7 mouse cellular contexts compared by ENCODE assay signal in genomic region chr11:95310007-95310647, GRCm38 (mm10). TPM values are rescaled to one million over a fixed set of nuclear protein-coding genes. Genes with fewer than 3 reads are reported as not detected.
A peak's percentile ranks its signal among the peaks of the same experiment; 100 is the strongest.
DNase-seq lines count a peak whose midpoint lies in the region; ATAC-seq lines count a peak whose summit lies in the region.

Gene Kat7, minus strand, starts transcription at chr11:95310246.

- peak; percentile 91 for ATAC-seq in embryonic facial prominence, embryonic 11.5 days (replicated peaks; ENCODE audit: insufficient number of reproducible peaks, low FRiP score, low TSS enrichment, low read depth)
- ATAC-seq in granulocyte monocyte progenitor cell, adult 5-6 weeks (replicated peaks; ENCODE audit: poor library complexity, severe bottlenecking) = peak; percentile 80
- ATAC-seq in midbrain, embryonic 13.5 days = peak; percentile 94

- DNase-seq in adrenal gland, postnatal 14 days = peak; percentile 98
- DNase-seq in embryonic facial prominence, embryonic 11.5 days (ENCODE audit: low spot score) = peak; percentile 99
- peak; percentile 99 for DNase-seq in kidney, adult 11 months
- DNase-seq in limb, embryonic 10.5 days (ENCODE audit: low spot score) = peak; percentile 94
- DNase-seq in spleen, adult 12 weeks (ENCODE audit: low spot score) = peak; percentile 91

- no peaks in the 10 kb centered on the region for H3K4me1 ChIP-seq in embryonic facial prominence, embryonic 11.5 days (ENCODE audit: control insufficient read depth, insufficient read depth, low read length)
- peaks cover 16% of the 10 kb centered on the region for H3K4me1 ChIP-seq in limb, embryonic 10.5 days
- peaks cover 27% of the 10 kb centered on the region for H3K4me1 ChIP-seq in midbrain, embryonic 13.5 days (replicated peaks)

- no peaks in the 10 kb centered on the region for H3K36me3 ChIP-seq in embryonic facial prominence, embryonic 11.5 days (replicated peaks; ENCODE audit: control insufficient read depth, insufficient read depth, low read depth, low read length)
- peaks cover 22% of the 10 kb centered on the region for H3K36me3 ChIP-seq in limb, embryonic 10.5 days
- H3K36me3 ChIP-seq in midbrain, embryonic 13.5 days = peaks cover 10% of the 10 kb centered on the region

- H3K27me3 ChIP-seq in embryonic facial prominence, embryonic 11.5 days (ENCODE audit: control insufficient read depth, insufficient read depth, low read length) = no peaks in the 10 kb centered on the region
- no peaks in the 10 kb centered on the region for H3K27me3 ChIP-seq in limb, embryonic 10.5 days (ENCODE audit: low read depth, poor library complexity, severe bottlenecking)
- no peaks in the 10 kb centered on the region for H3K27me3 ChIP-seq in midbrain, embryonic 13.5 days

- peak within 1 kb of the TSS; percentile 58 for H3K4me2 ChIP-seq in embryonic facial prominence, embryonic 11.5 days (ENCODE audit: low read depth, low read length)
- peak within 1 kb of the TSS; percentile 80 for H3K4me2 ChIP-seq in midbrain, embryonic 13.5 days (replicated peaks)

- H3K27ac ChIP-seq in embryonic facial prominence, embryonic 11.5 days (replicated peaks; ENCODE audit: low read depth, low read length) = peak within 1 kb of the TSS; percentile 92
- peak within 1 kb of the TSS; percentile 98 for H3K27ac ChIP-seq in limb, embryonic 10.5 days
- peak within 1 kb of the TSS; percentile 96 for H3K27ac ChIP-seq in midbrain, embryonic 13.5 days

- no peaks in the 10 kb centered on the region for H3K9me3 ChIP-seq in embryonic facial prominence, embryonic 11.5 days (replicated peaks; ENCODE audit: control insufficient read depth, low read length)
- no peaks in the 10 kb centered on the region for H3K9me3 ChIP-seq in limb, embryonic 10.5 days (replicated peaks)
- H3K9me3 ChIP-seq in midbrain, embryonic 13.5 days = no peaks in the 10 kb centered on the region

- peak within 1 kb of the TSS; percentile 94 for H3K9ac ChIP-seq in embryonic facial prominence, embryonic 11.5 days (replicated peaks; ENCODE audit: low read length)
- H3K9ac ChIP-seq in midbrain, embryonic 13.5 days (replicated peaks) = peak within 1 kb of the TSS; percentile 96

- 0% methylated on average over 42 of the region's 42 CpGs for WGBS in embryonic facial prominence, embryonic 11.5 days
- WGBS in limb, embryonic 10.5 days = under 1% methylated on average over 42 of the region's 42 CpGs
- under 1% methylated on average over 42 of the region's 42 CpGs for WGBS in midbrain, embryonic 13.5 days

- H3K4me3 ChIP-seq in embryonic facial prominence, embryonic 11.5 days (ENCODE audit: low read depth, low read length) = peak within 1 kb of the TSS; percentile 96
- H3K4me3 ChIP-seq in limb, embryonic 10.5 days = peak within 1 kb of the TSS; percentile 90
- peak within 1 kb of the TSS; percentile 93 for H3K4me3 ChIP-seq in midbrain, embryonic 13.5 days (replicated peaks)

RNA-seq across cellular contexts. Expression of gene Kat7, which starts in this region (rescaled TPM):
- 48.5 and 50.7 TPM in 2 replicates for total RNA-seq in adrenal gland, postnatal 14 days (2021)
- 81.9 and 87.9 TPM in 2 replicates for polyA plus RNA-seq in embryonic facial prominence, embryonic 11.5 days (2014; fragmentation: Nextera tagmentation; extraction: Ambion mirVana)
- total RNA-seq in granulocyte monocyte progenitor cell, adult 5-6 weeks (2014; fragmentation: Nextera tagmentation) = 75.0 and 78.0 TPM in 2 replicates
- total RNA-seq in granulocyte monocyte progenitor cell, adult 5-6 weeks (2017) = 71.7 and 77.2 TPM in 2 replicates
- 93.9 and 99.0 TPM in 2 replicates for polyA plus RNA-seq in limb, embryonic 10.5 days (2016; fragmentation: Nextera tagmentation; extraction: Ambion mirVana)
- 63.8 and 66.1 TPM in 2 replicates for polyA plus RNA-seq in midbrain, embryonic 13.5 days (2015; fragmentation: Nextera tagmentation; extraction: Ambion mirVana)

Comparison
In these comparisons a context has a peak if more than half of its experiments do, and no peak if none do; other contexts are left out.
1. Peak in every context shown above with its lines: DNase-seq, ATAC-seq, H3K4me3 ChIP-seq and H3K27ac ChIP-seq.